Mouse (Mus musculus) CH12.LX (cell line): ENCODE measurements at regions not wholly inside any gene's neighbourhood (a gene's known extent, or its start where the extent isn't known, plus 50 kb on each side); places are given as distances from the start of the nearest gene placed in this dataset.

Experiments
- DNase-seq: peaks from one replicate; pipeline ENCODE4 v3.0.0-alpha.2; 2013; ENCODE audit errors: extremely low read depth
- H3K27ac ChIP-seq: 2 replicates; pipeline ENCODE4 v1.5.1; 2012; ENCODE audit warnings: low read depth, mild to moderate bottlenecking, control low read depth, moderate library complexity; ENCODE audit not compliant: insufficient read depth
- H3K27me3 ChIP-seq: replicated peaks from 2 replicates; pipeline ENCODE3; 2012; ENCODE audit warnings: inconsistent platforms
- H3K36me3 ChIP-seq, 2 experiments: replicated peaks in 1 of 2; 2 replicates each; pipeline versions ENCODE3 to v1.6.1; 2012; ENCODE audit warnings: inconsistent platforms in 1 of 2, low read length in 1 of 2, mild to moderate bottlenecking in 1 of 2, mixed read lengths in 1 of 2, moderate library complexity in 1 of 2; ENCODE audit not compliant: control insufficient read depth in 1 of 2, insufficient read depth in 1 of 2
- H3K4me1 ChIP-seq, 2 experiments: 2 replicates each; pipeline ENCODE4 v1.6.1; 2012; ENCODE audit warnings: inconsistent platforms in 1 of 2, moderate library complexity in 1 of 2; ENCODE audit not compliant: insufficient read depth in 2 of 2, control insufficient read depth in 1 of 2
- H3K4me2 ChIP-seq: 2 replicates; pipeline ENCODE4 v1.6.1; 2012; ENCODE audit warnings: low read depth, mild to moderate bottlenecking, control low read depth; ENCODE audit not compliant: poor library complexity, insufficient read depth, severe bottlenecking
- H3K4me3 ChIP-seq, 3 experiments: fragments of 150-350 bp in 1 of 3; sonication (generic) in 1 of 3; replicated peaks in 1 of 3; 2 replicates each; pipeline versions ENCODE3 to v1.5.1; 2011 to 2012; ENCODE audit warnings: low read depth in 2 of 3, low read length in 2 of 3, mild to moderate bottlenecking in 2 of 3, moderate library complexity in 2 of 3, control low read depth in 1 of 3, improper control_type of control experiment in 1 of 3, inconsistent platforms in 1 of 3, mixed read lengths in 1 of 3; ENCODE audit not compliant: poor library complexity in 1 of 3
- H3K79me2 ChIP-seq: replicated peaks from 2 replicates; pipeline ENCODE4 v1.6.1; 2012; ENCODE audit warnings: mild to moderate bottlenecking, moderate library complexity; ENCODE audit not compliant: control insufficient read depth, poor library complexity, insufficient read depth, severe bottlenecking; ENCODE audit errors: extremely low read depth
- H3K9ac ChIP-seq: 2 replicates; pipeline ENCODE4 v1.6.1; 2012; ENCODE audit warnings: low read depth, mild to moderate bottlenecking, control low read depth, moderate library complexity; ENCODE audit not compliant: insufficient read depth
- H3K9me3 ChIP-seq: replicated peaks from 2 replicates; pipeline ENCODE3; 2012; ENCODE audit warnings: low read length, inconsistent platforms, mixed read lengths
- BHLHE40 ChIP-seq: IDR thresholded peaks from 2 replicates; pipeline ENCODE4 v1.6.1; 2011; ENCODE audit warnings: mild to moderate bottlenecking, low read depth, low read length, improper control_type of control experiment
- CHD2 ChIP-seq: IDR thresholded peaks from 2 replicates; pipeline ENCODE4 v1.6.1; 2011; ENCODE audit warnings: low read length, improper control_type of control experiment
- CTCF ChIP-seq, 2 experiments: IDR thresholded peaks in 1 of 2; conservative IDR thresholded peaks in 1 of 2; 2 replicates each; pipeline ENCODE4 v1.5.1; 2011 to 2012; ENCODE audit warnings: low read depth in 2 of 2, low read length in 2 of 2, improper control_type of control experiment in 1 of 2, inconsistent platforms in 1 of 2, mild to moderate bottlenecking in 1 of 2, moderate library complexity in 1 of 2
- E2F4 ChIP-seq: IDR thresholded peaks from 2 replicates; pipeline ENCODE4 v1.6.1; 2011; ENCODE audit warnings: low read depth, low read length, improper control_type of control experiment; ENCODE audit not compliant: insufficient replicate concordance
- EP300 ChIP-seq: IDR thresholded peaks from 2 replicates; pipeline ENCODE4 v1.6.1; 2011; ENCODE audit warnings: low read length, improper control_type of control experiment
- GABPA ChIP-seq: IDR thresholded peaks from 2 replicates; pipeline ENCODE4 v1.6.1; 2012; ENCODE audit warnings: low read depth, low read length, improper control_type of control experiment, inconsistent platforms; ENCODE audit not compliant: insufficient replicate concordance
- HCFC1 ChIP-seq: IDR thresholded peaks from 2 replicates; pipeline ENCODE4 v1.6.1; 2012; ENCODE audit warnings: low read depth, mild to moderate bottlenecking, inconsistent platforms, low read length, improper control_type of control experiment
- IRF4 ChIP-seq: IDR thresholded peaks from 2 replicates; pipeline ENCODE4 v1.6.1; 2014; ENCODE audit warnings: low read depth, mild to moderate bottlenecking, inconsistent platforms, low read length, improper control_type of control experiment
- JUND ChIP-seq: conservative IDR thresholded peaks from 2 replicates; pipeline ENCODE4 v1.6.1; 2011; ENCODE audit warnings: low read depth, low read length, improper control_type of control experiment
- KAT2A ChIP-seq: IDR thresholded peaks from 2 replicates; pipeline ENCODE4 v1.6.1; 2012; ENCODE audit warnings: low read length, improper control_type of control experiment, inconsistent platforms; ENCODE audit not compliant: insufficient replicate concordance
- MAFK ChIP-seq: IDR thresholded peaks from 2 replicates; pipeline ENCODE4 v1.6.1; 2011; ENCODE audit warnings: low read length, improper control_type of control experiment; ENCODE audit not compliant: insufficient replicate concordance
- MAX ChIP-seq: IDR thresholded peaks from 2 replicates; pipeline ENCODE4 v1.6.1; 2011; ENCODE audit warnings: low read length, improper control_type of control experiment
- MAZ ChIP-seq: IDR thresholded peaks from 2 replicates; pipeline ENCODE4 v1.6.1; 2012; ENCODE audit warnings: low read depth, mild to moderate bottlenecking, inconsistent platforms, low read length, improper control_type of control experiment, moderate library complexity
- MXI1 ChIP-seq: IDR thresholded peaks from 2 replicates; pipeline ENCODE4 v1.6.1; 2011; ENCODE audit warnings: mild to moderate bottlenecking, low read depth, low read length, improper control_type of control experiment
- NELFE ChIP-seq: IDR thresholded peaks from 2 replicates; pipeline ENCODE4 v1.6.1; 2011; ENCODE audit warnings: low read depth, low read length, improper control_type of control experiment
- NRF1 ChIP-seq: IDR thresholded peaks from 2 replicates; pipeline ENCODE4 v1.6.1; 2014; ENCODE audit warnings: low read depth, mild to moderate bottlenecking, inconsistent platforms, low read length, improper control_type of control experiment, moderate library complexity
- PAX5 ChIP-seq: IDR thresholded peaks from 2 replicates; pipeline ENCODE4 v1.6.1; 2012; ENCODE audit warnings: low read length, inconsistent platforms, mixed read lengths
- POLR2AphosphoS2 ChIP-seq: IDR thresholded peaks from 2 replicates; pipeline ENCODE4 v1.6.1; 2011; ENCODE audit warnings: low read depth, low read length, improper control_type of control experiment
- SIN3A ChIP-seq: IDR thresholded peaks from 2 replicates; pipeline ENCODE4 v1.6.1; 2012; ENCODE audit warnings: low read length, improper control_type of control experiment, inconsistent platforms
- SMC3 ChIP-seq: IDR thresholded peaks from 2 replicates; pipeline ENCODE4 v1.6.1; 2011; ENCODE audit warnings: low read depth, low read length, improper control_type of control experiment
- USF2 ChIP-seq: conservative IDR thresholded peaks from 2 replicates; pipeline ENCODE4 v1.6.1; 2011; ENCODE audit warnings: low read depth, low read length, improper control_type of control experiment
- ZC3H11A ChIP-seq: IDR thresholded peaks from 2 replicates; pipeline ENCODE4 v1.6.1; 2012; ENCODE audit warnings: low read depth, mild to moderate bottlenecking, inconsistent platforms, low read length, improper control_type of control experiment
- ZNF384 ChIP-seq: IDR thresholded peaks from 2 replicates; pipeline ENCODE4 v1.6.1; 2012; ENCODE audit warnings: low read depth, low read length, improper control_type of control experiment, inconsistent platforms
- dilution Hi-C: fragments of 300-500 bp; cut with MboI; formaldehyde crosslinking; loops from 2 replicates; pipeline ENCODE4 v1.14.3; 2020; ENCODE audit warnings: low sequenced_read_pairs; ENCODE audit not compliant: extremely low pct_unique_long_range_greater_than_20kb, extremely low pct_ligation_motif_present
- in situ Hi-C: fragments of 300-500 bp; cut with MboI; formaldehyde crosslinking; loops from 3 replicates; pipeline ENCODE4 v1.14.3; 2019; ENCODE audit warnings: low sequenced_read_pairs, low pct_ligation_motif_present, low pct_unique_long_range_greater_than_20kb, mixed read lengths

- Histone ChIP-seq H3K9ac (no peak overlapping the region), H3K79me2 (no peaks in the 10 kb centered on the region), H3K4me1 (no peaks in the 10 kb centered on the region), H3K4me3 (no peak overlapping the region), H3K9me3 (no peaks in the 10 kb centered on the region), H3K4me2 (no peak overlapping the region), H3K27ac (no peak overlapping the region), H3K36me3 (no peaks in the 10 kb centered on the region), H3K27me3 (no peaks in the 10 kb centered on the region)
- in situ Hi-C loops (no loop called here), dilution Hi-C loops (no loop called here)
- TF ChIP-seq MAZ (no peak), HCFC1 (no peak), ZC3H11A (no peak), MAX (no peak), IRF4 (no peak), USF2 (no peak), CHD2 (no peak)
- DNase-seq: no peak
These were observed 237.0 kb upstream of the Rgmb start for GRCm38 (mm10) chr17:16067858-16068257.

GRCm38 (mm10) chr17:16054481-16054880, 223.6 kb upstream of the Rgmb start:
- Histone ChIP-seq H3K4me1 (0 out of 4 replicates have a peak, but pooled peaks cover 0 to 4% of the 10 kb centered on the region in 2 experiments), H3K27me3 (no peaks in the 10 kb centered on the region), H3K4me3 (no peak overlapping the region), H3K4me2 (no peak overlapping the region), H3K36me3 (no peaks in the 10 kb centered on the region), H3K9me3 (no peaks in the 10 kb centered on the region), H3K9ac (no peak overlapping the region), H3K27ac (no peak overlapping the region), H3K79me2 (no peaks in the 10 kb centered on the region)
- dilution Hi-C loops (no loop called here), in situ Hi-C loops (no loop called here)
- DNase-seq: no peak
- TF ChIP-seq ZNF384 (no peak), KAT2A (no peak), MAX (no peak), BHLHE40 (no peak), POLR2AphosphoS2 (no peak), E2F4 (no peak), HCFC1 (no peak), NELFE (no peak), MXI1 (no peak), JUND (no peak), EP300 (no peak), CTCF (conservative IDR thresholded peaks at IDR 0.05 in 1 of 2, IDR thresholded peaks at IDR 0.05 in 1 of 2; ENCODE audit: low read depth in 2 of 2, low read length in 2 of 2) (no peak), CHD2 (no peak), SIN3A (no peak), MAFK (no peak), PAX5 (no peak), GABPA (no peak), SMC3 (no peak), NRF1 (no peak)
